Mouse (Mus musculus) myocyte (in vitro differentiated cells): ENCODE measurements at regions not wholly inside any gene's neighbourhood (a gene's known extent, or its start where the extent isn't known, plus 50 kb on each side); places are given as distances from the start of the nearest gene placed in this dataset.

Experiments
- H3K27me3 ChIP-seq: one replicate; pipeline ENCODE4 v1.6.1; 2011; ENCODE audit not compliant: control insufficient read depth, insufficient read depth, insufficient read length
- H3K36me3 ChIP-seq: one replicate; pipeline ENCODE4 v1.6.1; 2011; ENCODE audit not compliant: control insufficient read depth, insufficient read depth
- H3K4me2 ChIP-seq: one replicate; pipeline ENCODE4 v1.6.1; 2011; ENCODE audit warnings: low read depth, control low read depth
- H3K4me3 ChIP-seq: one replicate; pipeline ENCODE4 v1.5.1; 2011; ENCODE audit warnings: mild to moderate bottlenecking, control low read depth, moderate library complexity
- H3K79me2 ChIP-seq: one replicate; pipeline ENCODE4 v1.6.1; 2011; ENCODE audit not compliant: control insufficient read depth, insufficient read depth
- H3ac ChIP-seq: one replicate; pipeline ENCODE4 v1.6.1; 2011; ENCODE audit not compliant: control insufficient read depth, insufficient read length
- CEBPB ChIP-seq: IDR thresholded peaks from 2 replicates; pipeline ENCODE4 v1.6.1; 2011; ENCODE audit warnings: mild to moderate bottlenecking, moderate library complexity; ENCODE audit not compliant: poor library complexity, insufficient read depth, severe bottlenecking
- E2F4 ChIP-seq: IDR thresholded peaks from one replicate; pipeline ENCODE4 v1.6.1; 2011; ENCODE audit warnings: mild to moderate bottlenecking, control low read depth, moderate library complexity; ENCODE audit not compliant: insufficient read depth
- MAX ChIP-seq: IDR thresholded peaks from one replicate; pipeline ENCODE4 v1.6.1; 2011; ENCODE audit warnings: low read depth, mild to moderate bottlenecking, control low read depth
- MYOD1 ChIP-seq, 3 experiments: IDR thresholded peaks; one replicate each; pipeline ENCODE4 v1.6.1; 2011; ENCODE audit warnings: control low read depth in 2 of 3, low read depth in 2 of 3, mild to moderate bottlenecking in 2 of 3, moderate library complexity in 1 of 3; ENCODE audit not compliant: insufficient read length in 2 of 3, control insufficient read depth in 1 of 3
- MYOG ChIP-seq, 3 experiments: IDR thresholded peaks; one replicate each; pipeline ENCODE4 v1.6.1; 2011; ENCODE audit warnings: control low read depth in 2 of 3, low read depth in 2 of 3, mild to moderate bottlenecking in 2 of 3; ENCODE audit not compliant: insufficient read length in 2 of 3, control insufficient read depth in 1 of 3, insufficient read depth in 1 of 3
- POLR2A ChIP-seq: IDR thresholded peaks from one replicate; pipeline ENCODE4 v1.6.1; 2011; ENCODE audit warnings: low read depth, mild to moderate bottlenecking, control low read depth, moderate library complexity; ENCODE audit not compliant: insufficient read length
- POLR2AphosphoS2 ChIP-seq: IDR thresholded peaks from one replicate; pipeline ENCODE4 v1.6.1; 2011; ENCODE audit warnings: low read depth, control low read depth; ENCODE audit not compliant: insufficient read length
- REST ChIP-seq: IDR thresholded peaks from one replicate; pipeline ENCODE4 v1.6.1; 2011; ENCODE audit warnings: mild to moderate bottlenecking, control low read depth, moderate library complexity; ENCODE audit not compliant: insufficient read depth, insufficient read length
- SRF ChIP-seq: IDR thresholded peaks from one replicate; pipeline ENCODE4 v1.6.1; 2011; ENCODE audit warnings: low read depth; ENCODE audit not compliant: control insufficient read depth, insufficient read length
- TCF12 ChIP-seq: IDR thresholded peaks from one replicate; pipeline ENCODE4 v1.6.1; 2011; ENCODE audit warnings: mild to moderate bottlenecking, control low read depth; ENCODE audit not compliant: poor library complexity, insufficient read depth, severe bottlenecking
- TCF3 ChIP-seq: IDR thresholded peaks from one replicate; pipeline ENCODE4 v1.6.1; 2011; ENCODE audit warnings: low read depth, control low read depth; ENCODE audit not compliant: insufficient read length
- USF1 ChIP-seq: IDR thresholded peaks from one replicate; pipeline ENCODE4 v1.6.1; 2011; ENCODE audit warnings: low read depth, mild to moderate bottlenecking, control low read depth, moderate library complexity

DNA sequence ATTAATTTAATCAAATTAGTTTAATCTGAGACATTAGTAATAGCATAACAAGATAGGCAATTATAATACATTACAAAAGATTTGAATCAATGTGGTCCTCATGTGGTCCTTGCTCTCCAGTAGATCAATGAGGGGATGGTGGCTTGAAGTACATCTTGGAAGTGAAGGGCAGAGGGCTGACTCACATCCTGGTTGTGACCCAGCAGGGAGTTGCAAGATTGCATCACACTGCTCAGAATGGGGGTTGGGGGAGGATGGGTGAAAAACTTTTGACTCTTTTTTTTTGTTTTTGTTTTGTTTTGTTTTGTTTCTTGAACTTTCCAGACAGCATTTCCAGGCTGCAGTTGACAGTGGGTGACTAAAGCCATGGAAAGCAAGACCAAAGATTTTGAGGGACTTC, 191.1 kb upstream of the Dio3 start:
- Histone ChIP-seq H3K4me2 (peak overlapping the region; percentile 95), H3K27me3 (no peaks in the 10 kb centered on the region), H3K4me3 (peak overlapping the region; percentile 28), H3K79me2 (peaks cover 22% of the 10 kb centered on the region), H3K36me3 (no peaks in the 10 kb centered on the region), H3ac (no peak overlapping the region)
- TF ChIP-seq CEBPB (peak; percentile 99), TCF3 (no peak), POLR2A (peak; percentile 43), MYOD1 (IDR thresholded peaks at IDR 0.05; ENCODE audit: control insufficient read depth in 1 of 3, insufficient read length in 2 of 3, low read depth in 2 of 3) (no peak)

DNA sequence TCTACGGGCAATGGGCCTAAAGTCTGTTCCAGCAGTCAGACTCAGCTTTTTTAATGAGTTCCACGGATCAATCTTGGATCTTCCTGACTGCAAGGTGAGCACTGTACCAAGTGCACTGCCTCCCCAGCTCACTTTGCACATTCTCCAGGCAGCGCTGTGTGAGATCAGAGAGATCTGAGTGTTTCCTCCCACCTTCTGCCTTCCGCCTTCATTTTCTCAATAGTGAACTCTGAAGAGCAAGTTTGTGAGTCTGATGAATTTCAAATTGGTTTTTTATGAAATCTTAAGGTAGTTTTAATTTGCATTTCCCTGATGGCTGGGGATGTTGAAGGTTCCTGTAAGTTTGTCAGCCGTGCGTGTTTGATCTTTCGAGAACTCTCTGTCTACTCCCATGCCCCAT, 176.7 kb upstream of the Dio3 start:
- no peaks in the 10 kb centered on the region for H3K36me3 ChIP-seq
- TF ChIP-seq POLR2AphosphoS2: no peak
- no peak for TF ChIP-seq CEBPB
- TF ChIP-seq MAX: no peak
- no peak for TF ChIP-seq E2F4
- no peak for TF ChIP-seq USF1
- TF ChIP-seq SRF: no peak
- TF ChIP-seq TCF3: no peak
- TF ChIP-seq TCF12: no peak
- TF ChIP-seq POLR2A: no peak
- TF ChIP-seq REST: no peak
- TF ChIP-seq MYOG (IDR thresholded peaks at IDR 0.05; ENCODE audit: control insufficient read depth in 1 of 3, insufficient read depth in 1 of 3, insufficient read length in 2 of 3, low read depth in 2 of 3): no peak
- H3K4me3 ChIP-seq: no peak overlapping the region
- no peak overlapping the region for H3K4me2 ChIP-seq
- no peak overlapping the region for H3ac ChIP-seq
- no peaks in the 10 kb centered on the region for H3K27me3 ChIP-seq
- H3K79me2 ChIP-seq: no peaks in the 10 kb centered on the region

DNA sequence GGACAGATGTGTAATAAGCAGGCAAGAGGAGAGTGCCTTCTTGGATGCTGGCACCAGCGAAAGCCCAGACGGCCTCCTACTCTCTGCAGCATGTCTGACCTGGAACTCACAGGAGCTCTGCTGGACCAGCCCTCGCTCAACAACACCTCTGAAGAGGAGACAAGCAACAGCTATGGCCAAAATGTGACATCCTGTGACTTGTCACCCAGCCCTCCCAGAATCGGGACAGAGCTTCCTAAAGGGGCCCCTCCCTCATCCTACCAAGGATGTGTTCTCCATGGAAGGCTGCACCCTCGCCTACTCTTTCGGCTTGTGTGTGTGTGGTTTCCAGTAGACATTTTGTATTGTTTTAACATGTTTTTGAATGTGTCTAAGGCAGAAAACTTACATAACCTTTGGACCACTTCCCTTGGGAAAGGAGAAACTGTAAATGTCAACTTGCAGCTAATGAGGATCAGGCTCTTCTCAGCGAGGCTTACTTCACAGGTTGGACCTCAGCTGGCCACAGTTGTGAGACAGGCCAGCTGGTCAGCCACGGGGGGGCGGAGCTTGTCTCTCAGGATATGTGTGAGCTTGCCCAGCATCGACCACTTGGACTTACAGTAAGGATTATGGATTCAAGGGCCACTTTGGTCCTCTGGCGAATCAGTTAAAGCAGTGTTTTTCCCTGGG, 166.7 kb upstream of the Dio3 start:
- TF ChIP-seq POLR2AphosphoS2 (no peak), REST (no peak), USF1 (no peak)

DNA sequence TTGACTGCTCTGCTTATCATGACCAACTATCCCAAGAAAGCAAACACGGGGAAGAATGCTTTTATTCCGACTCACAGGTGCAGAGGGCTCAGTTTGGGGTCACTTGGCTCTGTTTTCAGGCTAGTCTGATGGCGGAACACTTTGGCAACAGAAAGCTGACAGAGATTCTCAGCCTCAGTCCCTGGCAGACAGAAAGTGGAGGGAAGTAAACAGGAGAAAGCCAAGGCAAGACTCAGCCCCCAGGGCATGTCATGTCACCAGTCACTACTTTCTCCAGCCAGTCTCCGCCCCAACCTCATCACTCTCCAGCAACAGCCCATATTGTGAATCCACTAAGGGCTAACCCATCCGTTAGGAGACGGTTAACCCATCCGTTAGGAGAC, 166.2 kb upstream of the Dio3 start:
- no peaks in the 10 kb centered on the region for H3K27me3 ChIP-seq

More for the DNA sequence above, 166.7 kb upstream of the Dio3 start:
- Histone ChIP-seq H3K27me3 (no peaks in the 10 kb centered on the region), H3K79me2 (no peaks in the 10 kb centered on the region), H3K4me2 (no peak overlapping the region), H3ac (no peak overlapping the region), H3K36me3 (no peaks in the 10 kb centered on the region), H3K4me3 (no peak overlapping the region)

DNA sequence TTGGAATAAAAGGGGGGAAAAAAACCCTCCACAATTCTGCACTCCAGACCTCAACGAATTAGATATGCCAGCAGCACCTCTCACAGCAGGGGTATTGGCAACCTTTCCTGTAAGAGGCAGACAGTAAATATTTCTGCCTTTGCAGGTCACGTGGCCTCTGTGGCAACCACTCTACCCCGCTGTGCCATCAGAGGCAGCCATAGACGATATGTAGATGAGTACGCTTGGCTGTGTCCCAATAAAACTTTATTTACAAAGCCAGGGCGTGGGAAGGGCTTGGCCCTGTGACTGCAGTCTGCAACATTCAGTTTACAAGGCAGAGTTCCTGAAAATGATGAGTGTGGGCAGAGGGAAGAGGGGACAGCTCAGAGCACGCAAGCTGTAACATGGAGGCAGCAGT, 158.7 kb upstream of the Dio3 start:
- H3ac ChIP-seq: no peak overlapping the region
- no peaks in the 10 kb centered on the region for H3K79me2 ChIP-seq
- no peak overlapping the region for H3K4me3 ChIP-seq
- no peaks in the 10 kb centered on the region for H3K27me3 ChIP-seq
- no peak overlapping the region for H3K4me2 ChIP-seq
- H3K36me3 ChIP-seq: no peaks in the 10 kb centered on the region
- TF ChIP-seq USF1 (peak; percentile 26), POLR2AphosphoS2 (no peak)

More for the DNA sequence above, 166.2 kb upstream of the Dio3 start:
- Histone ChIP-seq H3ac (no peak overlapping the region), H3K36me3 (no peaks in the 10 kb centered on the region), H3K4me3 (no peak overlapping the region), H3K4me2 (no peak overlapping the region), H3K79me2 (no peaks in the 10 kb centered on the region)
- TF ChIP-seq POLR2A (no peak), REST (no peak), TCF3 (no peak), MYOG (IDR thresholded peaks at IDR 0.05; ENCODE audit: control insufficient read depth in 1 of 3, insufficient read depth in 1 of 3, insufficient read length in 2 of 3, low read depth in 2 of 3) (no peak), USF1 (no peak), SRF (no peak), MYOD1 (IDR thresholded peaks at IDR 0.05; ENCODE audit: control insufficient read depth in 1 of 3, insufficient read length in 2 of 3, low read depth in 2 of 3) (no peak), POLR2AphosphoS2 (no peak), E2F4 (no peak), MAX (no peak), TCF12 (no peak), CEBPB (no peak)
